Mouse (Mus musculus): Measurements from ENCODE around the gene Ksr1. TPM values are rescaled to one million over a fixed set of nuclear protein-coding genes. Genes with fewer than 3 reads are reported as not detected.

Ksr1 gene
- total and polyA plus RNA-seq, 3 experiments, result 5.1 to 7.0 (median 6.7) TPM

DNA sequence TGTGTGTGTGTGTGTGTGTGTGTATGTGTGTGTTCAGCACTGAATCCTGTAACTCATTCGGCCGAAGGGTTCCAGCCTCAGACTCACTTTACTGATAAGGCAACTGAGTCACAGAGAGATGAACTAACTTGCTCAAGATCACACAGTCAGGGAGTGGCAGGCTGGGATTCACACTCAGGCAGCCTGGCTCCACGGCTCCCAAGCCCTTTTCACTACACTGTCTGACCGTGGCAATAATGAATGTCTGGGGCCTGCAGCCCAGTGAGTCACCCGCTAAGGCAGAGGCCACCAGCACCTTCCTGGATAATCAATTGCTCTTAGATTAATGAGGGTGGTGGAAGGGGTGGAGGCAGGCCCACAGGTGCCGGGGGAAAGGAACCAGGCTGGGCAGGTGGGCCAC lies 41.2 kb downstream of the Ksr1 start:
- Histone ChIP-seq H3K27me3 (ENCODE audit: control insufficient read depth, insufficient read depth, low read length) (no peaks in the 10 kb centered on the region), H3K4me3 (no peak overlapping the region), H3K4me1 (ENCODE audit: control insufficient read depth, insufficient read depth, low read length) (peaks cover 15% of the 10 kb centered on the region), H3K79me2 (replicated peaks; ENCODE audit: control insufficient read depth, insufficient read depth, low read length) (no peaks in the 10 kb centered on the region), H3K36me3 (ENCODE audit: control insufficient read depth, insufficient read depth, low read length) (no peaks in the 10 kb centered on the region), H3K9ac (ENCODE audit: low read depth, low read length) (no peak overlapping the region), H3K27ac (no peak overlapping the region)
- no peak for DNase-seq
- intact Hi-C loops (cut with DNase I), result no loop called here
- no peak for TF ChIP-seq CTCF (IDR thresholded peaks at IDR 0.05)
- TF ChIP-seq EP300 (IDR thresholded peaks at IDR 0.05; ENCODE audit: insufficient read depth, low read depth, low read length), result no peak
- TF ChIP-seq POLR2A (IDR thresholded peaks at IDR 0.05; ENCODE audit: insufficient read depth, low read depth, low read length), result no peak
- 85% methylated on average over 6 of the region's 6 CpGs for WGBS

DNA sequence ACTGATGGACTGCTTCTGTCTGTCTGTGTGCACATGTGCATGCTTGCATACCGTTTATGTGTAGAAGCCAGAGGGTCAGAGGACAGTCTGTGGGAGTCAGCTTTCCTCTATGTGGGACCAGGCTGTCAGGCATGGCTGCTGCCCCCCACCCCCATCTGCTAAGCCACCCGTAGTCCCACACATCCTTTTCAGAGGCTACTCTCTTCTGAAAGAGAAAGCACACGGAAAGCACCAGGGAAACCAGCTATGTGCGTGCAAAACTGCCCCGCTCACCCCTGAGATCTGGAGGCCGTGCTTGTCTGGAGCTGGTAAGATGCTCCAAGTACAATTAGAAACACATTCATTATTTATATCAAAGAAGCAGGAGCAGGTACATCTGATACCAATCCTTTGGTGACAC lies 41.7 kb downstream of the Ksr1 start:
- H3K4me3 ChIP-seq, result no peak overlapping the region
- H3K27ac ChIP-seq, result no peak overlapping the region
- no peaks in the 10 kb centered on the region for H3K27me3 ChIP-seq (ENCODE audit: control insufficient read depth, insufficient read depth, low read length)
- no peak for TF ChIP-seq CTCF (IDR thresholded peaks at IDR 0.05)
- no peak for TF ChIP-seq EP300 (IDR thresholded peaks at IDR 0.05; ENCODE audit: insufficient read depth, low read depth, low read length)
- no peak for TF ChIP-seq POLR2A (IDR thresholded peaks at IDR 0.05; ENCODE audit: insufficient read depth, low read depth, low read length)
- H3K4me1 ChIP-seq (ENCODE audit: control insufficient read depth, insufficient read depth, low read length), result peaks cover 12% of the 10 kb centered on the region
- H3K9ac ChIP-seq (ENCODE audit: low read depth, low read length), result no peak overlapping the region
- intact Hi-C loops (cut with DNase I), result no loop called here
- H3K79me2 ChIP-seq (replicated peaks; ENCODE audit: control insufficient read depth, insufficient read depth, low read length), result no peaks in the 10 kb centered on the region
- WGBS, result 78% methylated on average over 6 of the region's 6 CpGs
- H3K36me3 ChIP-seq (ENCODE audit: control insufficient read depth, insufficient read depth, low read length), result no peaks in the 10 kb centered on the region
- DNase-seq, result no peak

DNA sequence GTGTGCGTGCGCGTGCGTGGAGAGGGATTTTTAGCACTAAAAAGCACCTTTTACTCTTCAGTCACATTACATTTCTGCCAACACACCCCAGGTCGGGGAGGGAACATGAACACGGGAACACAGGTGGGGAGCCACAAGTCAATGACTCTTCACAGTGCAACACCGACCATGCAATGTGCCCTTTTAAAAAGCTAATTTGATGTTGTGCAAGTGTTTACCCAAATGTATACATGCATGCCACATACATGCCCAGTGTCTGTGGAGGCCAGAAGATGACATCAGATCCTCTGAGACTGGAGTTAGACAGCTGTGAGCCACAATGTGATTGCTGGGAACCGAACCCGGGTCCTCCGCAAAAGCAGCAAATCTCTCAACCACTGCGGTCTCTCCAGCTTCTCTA lies 42.1 kb downstream of the Ksr1 start:
- Histone ChIP-seq H3K9ac (ENCODE audit: low read depth, low read length) (no peak overlapping the region), H3K79me2 (replicated peaks; ENCODE audit: control insufficient read depth, insufficient read depth, low read length) (no peaks in the 10 kb centered on the region), H3K36me3 (ENCODE audit: control insufficient read depth, insufficient read depth, low read length) (no peaks in the 10 kb centered on the region; the same call in 1 of the 2 replicates), H3K4me1 (ENCODE audit: control insufficient read depth, insufficient read depth, low read length) (peaks cover 15% of the 10 kb centered on the region), H3K27ac (no peak overlapping the region), H3K4me3 (no peak overlapping the region), H3K27me3 (ENCODE audit: control insufficient read depth, insufficient read depth, low read length) (no peaks in the 10 kb centered on the region)
- TF ChIP-seq POLR2A (IDR thresholded peaks at IDR 0.05; ENCODE audit: insufficient read depth, low read depth, low read length) (no peak), EP300 (IDR thresholded peaks at IDR 0.05; ENCODE audit: insufficient read depth, low read depth, low read length) (no peak), CTCF (IDR thresholded peaks at IDR 0.05) (no peak)
- WGBS, result 90% methylated on average over 11 of the region's 11 CpGs
- intact Hi-C loops (cut with DNase I), result no loop called here
- DNase-seq, result no peak

DNA sequence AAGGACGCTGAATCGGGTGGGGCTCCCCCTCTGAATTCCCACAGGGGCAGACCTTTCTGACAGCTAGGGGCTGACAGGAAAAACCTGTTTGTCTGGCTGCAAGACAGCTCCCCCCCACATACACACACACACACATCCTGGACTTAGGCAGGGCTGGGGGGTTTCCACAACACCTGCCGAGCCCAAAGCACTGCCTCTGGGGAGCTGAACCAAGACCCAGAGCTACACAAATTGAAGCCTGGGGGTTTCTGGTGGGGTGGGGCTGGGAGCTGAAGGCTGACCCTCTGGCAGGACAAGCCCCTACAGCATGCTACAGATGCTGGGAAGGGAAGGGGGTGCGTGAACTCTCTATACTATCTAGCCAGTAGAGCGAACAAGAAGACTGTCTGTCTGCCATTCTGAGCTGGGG lies 42.7 kb downstream of the Ksr1 start:
- no peak overlapping the region for H3K27ac ChIP-seq
- H3K27me3 ChIP-seq (ENCODE audit: control insufficient read depth, insufficient read depth, low read length), result no peaks in the 10 kb centered on the region
- intact Hi-C loops (cut with DNase I), result no loop called here
- no peaks in the 10 kb centered on the region for H3K79me2 ChIP-seq (replicated peaks; ENCODE audit: control insufficient read depth, insufficient read depth, low read length)
- no peaks in the 10 kb centered on the region; the same call in 1 of the 2 replicates for H3K36me3 ChIP-seq (ENCODE audit: control insufficient read depth, insufficient read depth, low read length)
- H3K4me1 ChIP-seq (ENCODE audit: control insufficient read depth, insufficient read depth, low read length), result peaks cover 20% of the 10 kb centered on the region
- no peak for TF ChIP-seq CTCF (IDR thresholded peaks at IDR 0.05)
- WGBS, result 47% methylated on average over 5 of the region's 5 CpGs
- DNase-seq, result no peak
- H3K4me3 ChIP-seq, result no peak overlapping the region
- no peak overlapping the region for H3K9ac ChIP-seq (ENCODE audit: low read depth, low read length)

DNA sequence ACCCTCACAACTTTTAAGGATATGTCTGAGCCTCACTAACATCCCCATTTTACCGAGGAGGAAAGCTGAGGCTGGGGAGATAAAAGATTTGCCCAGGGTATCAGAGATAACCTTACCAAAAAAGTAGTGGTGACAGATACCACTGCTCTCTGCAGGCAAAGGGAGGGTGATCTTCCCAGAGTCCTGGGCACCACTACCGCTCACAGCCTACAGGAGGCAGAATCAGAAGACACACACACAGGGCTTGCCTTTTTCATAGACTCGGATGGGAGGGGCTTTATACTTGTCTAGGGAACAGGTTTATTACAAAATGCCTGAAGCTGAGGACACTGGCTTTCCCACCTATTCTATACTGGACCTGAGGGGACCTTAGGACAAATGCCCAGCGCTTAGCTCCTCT lies 43.9 kb downstream of the Ksr1 start:
- peaks cover 18% of the 10 kb centered on the region for H3K4me1 ChIP-seq (ENCODE audit: control insufficient read depth, insufficient read depth, low read length)
- no peak overlapping the region for H3K4me3 ChIP-seq
- intact Hi-C loops (cut with DNase I), result no loop called here
- 77% methylated on average over 4 of the region's 4 CpGs for WGBS
- no peak for DNase-seq
- no peaks in the 10 kb centered on the region; the same call in 1 of the 2 replicates for H3K36me3 ChIP-seq (ENCODE audit: control insufficient read depth, insufficient read depth, low read length)
- H3K9ac ChIP-seq (ENCODE audit: low read depth, low read length), result no peak overlapping the region
- H3K79me2 ChIP-seq (replicated peaks; ENCODE audit: control insufficient read depth, insufficient read depth, low read length), result no peaks in the 10 kb centered on the region
- no peaks in the 10 kb centered on the region for H3K27me3 ChIP-seq (ENCODE audit: control insufficient read depth, insufficient read depth, low read length)
- TF ChIP-seq CTCF (IDR thresholded peaks at IDR 0.05) (peak; percentile 46), EP300 (IDR thresholded peaks at IDR 0.05; ENCODE audit: insufficient read depth, low read depth, low read length) (no peak)
- no peak overlapping the region; the same call in 1 of the 2 replicates for H3K27ac ChIP-seq

DNA sequence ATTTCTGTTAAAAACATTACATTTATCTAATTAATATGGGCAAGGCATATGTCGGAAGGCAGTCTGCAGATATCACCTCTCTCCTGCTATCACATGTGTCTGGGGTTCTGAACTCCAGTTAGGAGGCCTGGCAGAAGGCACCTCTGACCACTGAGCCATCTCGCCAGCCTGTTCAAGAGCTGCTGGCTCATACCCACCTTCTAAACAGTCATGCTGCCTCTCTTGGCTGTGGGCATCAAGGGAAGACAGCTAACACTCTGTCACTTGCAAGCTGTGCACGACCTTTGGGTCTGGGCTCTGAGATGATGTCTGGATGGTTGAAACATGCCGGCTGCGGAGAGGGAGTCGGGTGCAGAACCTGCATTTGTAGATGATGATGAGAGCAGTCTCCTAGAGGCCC lies 44.6 kb downstream of the Ksr1 start:
- H3K9ac ChIP-seq (ENCODE audit: low read depth, low read length), result no peak overlapping the region
- no peak overlapping the region for H3K27ac ChIP-seq
- no peaks in the 10 kb centered on the region for H3K27me3 ChIP-seq (ENCODE audit: control insufficient read depth, insufficient read depth, low read length)
- TF ChIP-seq POLR2A (IDR thresholded peaks at IDR 0.05; ENCODE audit: insufficient read depth, low read depth, low read length) (no peak), EP300 (IDR thresholded peaks at IDR 0.05; ENCODE audit: insufficient read depth, low read depth, low read length) (no peak), CTCF (IDR thresholded peaks at IDR 0.05) (no peak)
- H3K79me2 ChIP-seq (replicated peaks; ENCODE audit: control insufficient read depth, insufficient read depth, low read length), result no peaks in the 10 kb centered on the region
- no peaks in the 10 kb centered on the region; the same call in 1 of the 2 replicates for H3K36me3 ChIP-seq (ENCODE audit: control insufficient read depth, insufficient read depth, low read length)
- DNase-seq, result no peak
- H3K4me3 ChIP-seq, result no peak overlapping the region
- WGBS, result 90% methylated on average over 6 of the region's 6 CpGs
- intact Hi-C loops (cut with DNase I), result no loop called here
- H3K4me1 ChIP-seq (ENCODE audit: control insufficient read depth, insufficient read depth, low read length), result peaks cover 18% of the 10 kb centered on the region

Data from heart, adult 2 months (tissue).